8 mouse cellular contexts compared by ENCODE assay signal in genomic region chr9:21287571-21288402, GRCm38 (mm10). TPM values are rescaled to one million over a fixed set of nuclear protein-coding genes. Genes with fewer than 3 reads are reported as not detected.
DNase-seq lines count a peak whose midpoint lies in the region; ATAC-seq and TF ChIP-seq lines count a peak whose summit lies in the region.

Kri1 (minus strand) TSS chr9:21287969.

- H3K9ac ChIP-seq in heart, embryonic 12.5 days, result peak within 1 kb of the TSS; percentile 78
- peak within 1 kb of the TSS; percentile 76 for H3K9ac ChIP-seq in kidney, postnatal 0 days (ENCODE audit: low read depth, low read length)
- H3K9ac ChIP-seq in liver, embryonic 11.5 days (ENCODE audit: low read depth, low read length), result peak within 1 kb of the TSS; percentile 92
- peak within 1 kb of the TSS; percentile 47 for H3K9ac ChIP-seq in stomach, embryonic 14.5 days (replicated peaks; ENCODE audit: low read depth, low read length)

- DNase-seq in CD4-positive helper T cell, adult 2 months (ENCODE audit: low read depth, low spot score), result peak; percentile 99
- peak; percentile 94 for DNase-seq in brain, embryonic 18.5 days (ENCODE audit: low read depth, low spot score)
- peak; percentile 100 for DNase-seq in kidney, postnatal 0 days (ENCODE audit: low spot score)
- peak; percentile 98 for DNase-seq in liver, embryonic 11.5 days (ENCODE audit: low spot score)
- peak; percentile 99 for DNase-seq in naive thymus-derived CD4-positive, alpha-beta T cell, adult 2 months (ENCODE audit: low read depth)

- no peaks in the 10 kb centered on the region for H3K27me3 ChIP-seq in heart, embryonic 12.5 days (replicated peaks)
- H3K27me3 ChIP-seq in kidney, postnatal 0 days (ENCODE audit: insufficient read depth, low read length), result no peaks in the 10 kb centered on the region
- H3K27me3 ChIP-seq in liver, embryonic 11.5 days (replicated peaks; ENCODE audit: control insufficient read depth, insufficient read depth, low read length), result no peaks in the 10 kb centered on the region
- no peaks in the 10 kb centered on the region for H3K27me3 ChIP-seq in stomach, embryonic 14.5 days (ENCODE audit: control insufficient read depth, insufficient read depth, low read length)

- peak within 1 kb of the TSS; percentile 87 for H3K4me2 ChIP-seq in heart, embryonic 12.5 days
- H3K4me2 ChIP-seq in kidney, postnatal 0 days (ENCODE audit: low read length), result peak within 1 kb of the TSS; percentile 79
- H3K4me2 ChIP-seq in liver, embryonic 11.5 days, result peak within 1 kb of the TSS; percentile 83
- H3K4me2 ChIP-seq in stomach, embryonic 14.5 days (replicated peaks; ENCODE audit: low read depth, low read length), result peak within 1 kb of the TSS; percentile 62

- peak; percentile 76 for ATAC-seq in erythroid progenitor cell, adult 5-6 weeks (replicated peaks; ENCODE audit: low FRiP score, poor library complexity, severe bottlenecking)
- ATAC-seq in heart, embryonic 12.5 days (ENCODE audit: insufficient number of reproducible peaks, low FRiP score), result peak; percentile 82
- ATAC-seq in kidney, postnatal 0 days (replicated peaks; ENCODE audit: low FRiP score, low read depth), result peak; percentile 65
- ATAC-seq in liver, embryonic 11.5 days (replicated peaks; ENCODE audit: low FRiP score), result peak; percentile 79
- ATAC-seq in stomach, embryonic 14.5 days (ENCODE audit: insufficient number of reproducible peaks, insufficient read depth, low FRiP score, low read depth), result peak; percentile 80

- peak; percentile 37; the same call in 1 of the 2 replicates for TF ChIP-seq CTCF in kidney, postnatal 0 days (IDR thresholded peaks at IDR 0.05; ENCODE audit: low read depth)

- under 1% methylated on average over 59 of the region's 59 CpGs for WGBS in heart, embryonic 12.5 days
- WGBS in kidney, postnatal 0 days, result under 1% methylated on average over 59 of the region's 59 CpGs
- under 1% methylated on average over 59 of the region's 59 CpGs for WGBS in liver, embryonic 11.5 days
- WGBS in stomach, embryonic 14.5 days, result 1% methylated on average over 59 of the region's 59 CpGs

- H3K4me1 ChIP-seq in heart, embryonic 12.5 days (replicated peaks), result peaks cover 29% of the 10 kb centered on the region
- H3K4me1 ChIP-seq in kidney, postnatal 0 days (replicated peaks; ENCODE audit: insufficient read depth, low read length), result peaks cover 22% of the 10 kb centered on the region
- peaks cover 30% of the 10 kb centered on the region for H3K4me1 ChIP-seq in liver, embryonic 11.5 days (replicated peaks; ENCODE audit: control insufficient read depth, insufficient read depth, low read length)
- peaks cover 20% of the 10 kb centered on the region for H3K4me1 ChIP-seq in stomach, embryonic 14.5 days (ENCODE audit: control insufficient read depth, insufficient read depth, low read length)

- H3K4me3 ChIP-seq in heart, embryonic 12.5 days, result peak within 1 kb of the TSS; percentile 65
- H3K4me3 ChIP-seq in kidney, postnatal 0 days (replicated peaks; ENCODE audit: low read depth, low read length), result peak within 1 kb of the TSS; percentile 86
- peak within 1 kb of the TSS; percentile 89 for H3K4me3 ChIP-seq in liver, embryonic 11.5 days (ENCODE audit: low read depth, low read length)
- H3K4me3 ChIP-seq in stomach, embryonic 14.5 days (ENCODE audit: low read depth, low read length), result peak within 1 kb of the TSS; percentile 63

- H3K27ac ChIP-seq in heart, embryonic 12.5 days (ENCODE audit: poor library complexity, severe bottlenecking), result peak within 1 kb of the TSS; percentile 84
- H3K27ac ChIP-seq in kidney, postnatal 0 days, result peak within 1 kb of the TSS; percentile 94
- H3K27ac ChIP-seq in liver, embryonic 11.5 days (ENCODE audit: low read depth, low read length), result peak within 1 kb of the TSS; percentile 90
- peak within 1 kb of the TSS; percentile 80 for H3K27ac ChIP-seq in stomach, embryonic 14.5 days (ENCODE audit: low read length)

- H3K9me3 ChIP-seq in heart, embryonic 12.5 days (replicated peaks), result no peaks in the 10 kb centered on the region
- no peaks in the 10 kb centered on the region for H3K9me3 ChIP-seq in kidney, postnatal 0 days (replicated peaks; ENCODE audit: low read length)
- H3K9me3 ChIP-seq in liver, embryonic 11.5 days (ENCODE audit: control insufficient read depth, low read length), result no peaks in the 10 kb centered on the region
- no peaks in the 10 kb centered on the region for H3K9me3 ChIP-seq in stomach, embryonic 14.5 days (ENCODE audit: control insufficient read depth, low read depth, low read length)

- peaks cover 31% of the 10 kb centered on the region for H3K36me3 ChIP-seq in heart, embryonic 12.5 days
- H3K36me3 ChIP-seq in kidney, postnatal 0 days (ENCODE audit: insufficient read depth, low read length), result no peaks in the 10 kb centered on the region
- peaks cover 20% of the 10 kb centered on the region for H3K36me3 ChIP-seq in liver, embryonic 11.5 days (ENCODE audit: control insufficient read depth, insufficient read depth, low read length)
- H3K36me3 ChIP-seq in stomach, embryonic 14.5 days (ENCODE audit: control insufficient read depth, insufficient read depth, low read length), result peaks cover 17% of the 10 kb centered on the region; the same call in 1 of the 2 replicates

RNA-seq across cellular contexts. Expression of gene Kri1, which starts in this region (rescaled TPM):
- total RNA-seq in erythroid progenitor cell, adult 5-6 weeks (2015; ENCODE audit: low replicate concordance), result 19.7 and 49.4 TPM in 2 replicates
- total RNA-seq in erythroid progenitor cell, adult 5-6 weeks (2017; ENCODE audit: low replicate concordance), result 18.2 and 48.8 TPM in 2 replicates
- 11.9 and 13.6 TPM in 2 replicates for polyA plus RNA-seq in heart, embryonic 12.5 days (2016; fragmentation: Nextera tagmentation; extraction: Ambion mirVana)
- 8.7 and 10.6 TPM in 2 replicates for polyA plus RNA-seq in kidney, postnatal 0 days (2015; fragmentation: Nextera tagmentation; extraction: Ambion mirVana)
- 19.3 and 24.2 TPM in 2 replicates for polyA plus RNA-seq in liver, embryonic 11.5 days (2014; fragmentation: Nextera tagmentation; extraction: Ambion mirVana)
- 14.1 and 14.7 TPM in 2 replicates for polyA plus RNA-seq in stomach, embryonic 14.5 days (2014; fragmentation: Nextera tagmentation; extraction: Ambion mirVana)

Comparison
In these comparisons a context has a peak if more than half of its experiments do, and no peak if none do; other contexts are left out.
1. Peak in every context shown above with its lines: DNase-seq, ATAC-seq, H3K4me3 ChIP-seq and H3K27ac ChIP-seq.